Mouse (Mus musculus) adrenal gland, postnatal 0 days (tissue): Measurements from ENCODE around the gene Ezh1. TPM values are rescaled to one million over a fixed set of nuclear protein-coding genes. Genes with fewer than 3 reads are reported as not detected.

Experiments
- polyA plus RNA-seq: library from polyadenylated mRNA; unstranded; fragments of >200 nt; fragmentation: Nextera tagmentation; extraction: Ambion mirVana; gene quantifications from 2 replicates; pipeline ENCODE4 v1.2.1, GENCODE M21; 2015

Gene Ezh1
- polyA plus RNA-seq: 8.6 and 14.0 TPM in 2 replicates

DNA sequence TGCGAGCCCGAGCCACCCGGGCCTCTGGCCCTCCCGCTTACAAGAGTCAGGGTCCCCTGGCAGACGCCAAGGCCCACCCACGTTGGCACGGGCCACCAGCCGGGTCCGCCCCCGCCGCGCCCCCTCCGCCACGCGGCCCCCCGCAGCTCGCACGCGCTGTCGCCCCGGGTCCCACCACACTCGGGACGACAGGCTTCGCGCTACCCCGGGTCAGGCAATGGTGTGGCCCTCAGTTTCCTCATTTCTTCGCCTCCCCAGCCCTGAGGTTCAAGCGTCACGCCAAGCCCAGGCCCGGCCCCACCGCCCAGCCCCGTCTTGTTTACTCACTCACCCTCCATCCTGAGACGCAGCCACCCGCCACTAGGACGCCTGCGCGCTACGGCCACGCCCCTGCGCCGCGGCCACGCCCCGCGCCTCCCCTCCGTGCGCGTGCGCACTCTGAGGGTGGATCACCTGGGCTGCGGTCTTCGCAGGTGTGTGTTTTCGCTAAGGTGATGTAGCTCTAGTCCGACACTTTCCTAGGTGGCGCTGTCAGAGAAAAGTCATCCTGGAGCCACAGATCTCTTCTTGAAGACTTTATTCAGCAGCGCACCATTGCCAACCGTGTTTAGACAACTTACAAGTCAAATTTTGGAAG is at the start of gene Ezh1:
Gene Ezh1, minus strand, starts transcription at position 399 of the 637 bp plus-strand sequence.

GRCm38 (mm10) chr11:101259948-101260825 is 33.9 kb upstream of the Ezh1 start, which contains the start of gene Wnk4:
Gene Wnk4 (plus strand): TSS chr11:101260567.

GRCm38 (mm10) chr11:101253613-101254389 is 27.5 kb upstream of the Ezh1 start, which contains the start of gene Vps25:
Gene Vps25 (plus strand): TSS chr11:101253707.

GRCm38 (mm10) chr11:101245855-101246701 is 19.8 kb upstream of the Ezh1 start, which contains the start of gene Ramp2:
Gene Ramp2 (plus strand): TSS chr11:101246028.

DNA sequence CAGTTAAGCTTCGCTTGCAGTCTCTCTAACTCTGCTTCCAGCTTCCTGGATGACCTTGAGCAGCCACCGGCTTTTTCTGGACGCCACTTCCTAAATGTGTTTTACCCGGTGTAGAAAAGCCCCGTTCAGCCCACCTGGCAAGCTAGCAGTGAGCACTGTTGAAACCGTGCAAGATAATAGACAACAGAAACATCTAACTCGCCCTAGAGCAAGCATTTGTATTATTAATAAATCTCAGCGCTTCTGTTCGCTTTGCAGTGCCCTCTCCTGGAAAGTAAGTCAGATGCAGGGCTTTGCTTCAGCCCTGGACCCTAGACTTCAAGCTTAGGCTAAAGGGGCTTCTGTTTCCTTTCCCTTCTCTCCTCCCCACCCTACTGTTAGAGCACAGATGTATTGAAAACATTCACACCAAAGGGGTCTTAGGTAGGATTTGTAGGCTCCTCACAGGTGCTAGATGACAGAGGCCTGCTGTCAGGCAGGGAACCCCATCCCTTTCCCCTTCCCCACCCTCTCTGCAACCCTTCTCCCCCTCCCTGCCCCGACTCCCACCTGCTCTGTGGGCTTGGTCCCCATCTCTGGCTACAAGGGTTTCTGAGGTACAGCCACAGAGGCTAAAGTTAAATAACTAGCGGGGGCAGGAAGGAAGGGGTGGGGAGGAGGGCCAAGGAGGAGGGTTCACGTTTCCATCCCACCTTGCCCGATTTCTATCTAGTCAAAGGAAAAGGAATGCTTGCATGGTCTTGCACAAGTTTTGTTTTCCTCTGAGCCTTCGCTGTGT is 51.2 kb downstream of the Ezh1 start, which contains the start of gene Ccr10:
Gene Ccr10, minus strand, starts transcription at position 593 of the 778 bp plus-strand sequence.

GRCm38 (mm10) chr11:101170811-101171610 is 55.3 kb downstream of the Ezh1 start, which contains the start of gene Plekhh3:
Gene Plekhh3 (minus strand): TSS chr11:101171351.

GRCm38 (mm10) chr11:101170354-101170810 is 55.9 kb downstream of the Ezh1 start, which contains the start of gene Cntnap1:
Gene Cntnap1 (plus strand): TSS chr11:101170523.

DNA sequence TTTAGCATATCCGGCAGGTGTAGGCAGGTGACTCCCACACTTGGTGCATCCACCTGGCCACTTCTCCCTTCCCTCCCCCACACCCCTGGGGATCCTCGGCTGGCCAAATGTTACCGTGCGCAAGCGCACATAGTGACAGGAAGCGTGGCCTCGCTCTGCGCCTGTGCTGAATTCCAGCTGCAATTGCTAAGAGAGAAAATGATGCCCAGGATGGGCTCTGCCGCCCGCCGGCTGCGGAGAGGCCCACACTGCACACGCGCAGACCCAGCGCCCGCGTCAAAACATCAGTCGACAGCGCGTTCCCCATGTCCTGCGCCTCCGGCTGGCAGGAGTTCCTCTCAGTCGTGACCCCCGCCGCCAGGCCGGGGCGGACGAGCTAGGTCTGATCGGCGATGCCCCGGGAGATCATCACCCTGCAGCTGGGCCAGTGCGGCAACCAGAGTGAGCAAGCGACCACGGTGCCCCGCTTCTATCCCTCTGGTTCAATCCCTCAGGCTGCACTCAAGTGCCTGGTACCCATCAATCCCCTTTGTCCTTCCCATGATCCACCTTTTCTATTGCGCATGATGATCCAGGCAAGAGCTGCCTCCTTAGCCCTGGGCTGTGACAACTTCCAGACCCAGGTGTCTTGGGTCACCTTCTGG is 70.4 kb downstream of the Ezh1 start, which contains the start of gene Tubg2:
Gene Tubg2, plus strand, starts transcription at position 180 of the 644 bp plus-strand sequence.

Other genes with a start within 250 kb of the Ezh1 start
- gene Atp6v0a1, start 217.0 kb downstream of the Ezh1 start, polyA plus RNA-seq: 48.6 and 61.9 TPM in 2 replicates
- gene Naglu, start 156.5 kb downstream of the Ezh1 start, polyA plus RNA-seq: 29.9 and 57.1 TPM in 2 replicates
- 0.36 and 0.65 TPM in 2 replicates for gene Hsd17b1, start 148.1 kb downstream of the Ezh1 start, polyA plus RNA-seq
- gene Coasy, start 143.9 kb downstream of the Ezh1 start, polyA plus RNA-seq: 40.7 and 70.1 TPM in 2 replicates
- gene Mlx, start 139.2 kb downstream of the Ezh1 start, polyA plus RNA-seq: 33.9 and 46.5 TPM in 2 replicates
- gene Psmc3ip, start 131.0 kb downstream of the Ezh1 start, polyA plus RNA-seq: 13.6 and 15.3 TPM in 2 replicates
- 17.6 and 20.9 TPM in 2 replicates for gene Retreg3, start 106.6 kb downstream of the Ezh1 start, polyA plus RNA-seq
- 34.1 and 45.0 TPM in 2 replicates for gene Tubg1, start 106.5 kb downstream of the Ezh1 start, polyA plus RNA-seq
- gene Tubg2, start 70.6 kb downstream of the Ezh1 start, polyA plus RNA-seq: 5.6 and 9.6 TPM in 2 replicates
- 0.88 and 1.1 TPM in 2 replicates for gene Cntnap1, start 55.9 kb downstream of the Ezh1 start, polyA plus RNA-seq
- gene Plekhh3, start 55.1 kb downstream of the Ezh1 start, polyA plus RNA-seq: 14.7 and 16.6 TPM in 2 replicates
- 0.06 and 0.28 TPM in 2 replicates for gene Ccr10, start 51.0 kb downstream of the Ezh1 start, polyA plus RNA-seq
- 60.0 and 102 TPM in 2 replicates for gene Ramp2, start 19.6 kb upstream of the Ezh1 start, polyA plus RNA-seq
- 97.9 and 113 TPM in 2 replicates for gene Vps25, start 27.2 kb upstream of the Ezh1 start, polyA plus RNA-seq
- 4.3 and 4.5 TPM in 2 replicates for gene Wnk4, start 34.1 kb upstream of the Ezh1 start, polyA plus RNA-seq
- 0.70 and 0.72 TPM in 2 replicates for gene Cntd1, start 52.5 kb upstream of the Ezh1 start, polyA plus RNA-seq
- gene Coa3, start 52.7 kb upstream of the Ezh1 start, polyA plus RNA-seq: 156 and 178 TPM in 2 replicates
- gene Becn1, start 75.8 kb upstream of the Ezh1 start, polyA plus RNA-seq: 99.1 and 118 TPM in 2 replicates
- 55.7 and 85.9 TPM in 2 replicates for gene Psme3, start 89.8 kb upstream of the Ezh1 start, polyA plus RNA-seq
- 0.43 and 0.57 TPM in 2 replicates for gene Aoc2, start 98.6 kb upstream of the Ezh1 start, polyA plus RNA-seq
- gene Aoc3, start 104.1 kb upstream of the Ezh1 start, polyA plus RNA-seq: 1.7 and 2.3 TPM in 2 replicates
- 4.1 and 7.5 TPM in 2 replicates for gene G6pc, start 141.1 kb upstream of the Ezh1 start, polyA plus RNA-seq
- 29.9 and 39.5 TPM in 2 replicates for gene Aarsd1, start 191.2 kb upstream of the Ezh1 start, polyA plus RNA-seq
- 3.0 and 3.6 TPM in 2 replicates for gene Gm27029, start 198.3 kb upstream of the Ezh1 start, polyA plus RNA-seq
- gene Rundc1, start 198.6 kb upstream of the Ezh1 start, polyA plus RNA-seq: 13.2 and 19.8 TPM in 2 replicates
- 5.9 and 11.6 TPM in 2 replicates for gene Ptges3l, start 198.9 kb upstream of the Ezh1 start, polyA plus RNA-seq
- gene Rpl27, start 215.8 kb upstream of the Ezh1 start, polyA plus RNA-seq: 327 and 341 TPM in 2 replicates
- gene Ifi35, start 221.9 kb upstream of the Ezh1 start, polyA plus RNA-seq: 57.4 and 61.2 TPM in 2 replicates
- 10.7 and 14.9 TPM in 2 replicates for gene Rnd2, start 238.5 kb upstream of the Ezh1 start, polyA plus RNA-seq
- gene Vat1, start 239.8 kb upstream of the Ezh1 start, polyA plus RNA-seq: 59.9 and 78.0 TPM in 2 replicates